Mouse (Mus musculus) heart, embryonic 14.5 days (tissue): ENCODE results near the gene Pdcd4. TPM values are rescaled to one million over a fixed set of nuclear protein-coding genes. Genes with fewer than 3 reads are reported as not detected.

Experiments
- ATAC-seq: fragments of 200-750 bp; cut with Nextera tagmentation; 2 replicates; pipeline ENCODE4 v1.8.0; 2017; ENCODE audit warnings: low read depth, moderate TSS enrichment; ENCODE audit not compliant: insufficient number of reproducible peaks, insufficient read depth, low FRiP score
- H3K27ac ChIP-seq, 2 experiments: fragments of 200-500 bp in 1 of 2; fragments of 300-500 bp in 1 of 2; sonication (generic) in 1 of 2; replicated peaks in 1 of 2; 2 replicates each; pipeline ENCODE4 v1.5.1; 2012 to 2014; ENCODE audit warnings: low read depth in 2 of 2, low read length in 2 of 2, control low read depth in 1 of 2, mild to moderate bottlenecking in 1 of 2, mixed read lengths in 1 of 2; ENCODE audit not compliant: control insufficient read depth in 1 of 2, insufficient read depth in 1 of 2
- H3K27me3 ChIP-seq: fragments of 300-500 bp; sonication (generic); 2 replicates; pipeline ENCODE4 v1.6.1; 2014; ENCODE audit warnings: mild to moderate bottlenecking, low read length, control low read depth; ENCODE audit not compliant: control insufficient read depth, insufficient read depth
- H3K36me3 ChIP-seq: fragments of 300-500 bp; sonication (generic); 2 replicates; pipeline ENCODE4 v1.6.1; 2014; ENCODE audit warnings: mild to moderate bottlenecking, control low read depth, low read length, mixed read lengths; ENCODE audit not compliant: control insufficient read depth, insufficient read depth
- H3K4me1 ChIP-seq, 2 experiments: fragments of 200-500 bp in 1 of 2; fragments of 300-500 bp in 1 of 2; sonication (generic) in 1 of 2; 2 replicates each; pipeline ENCODE4 v1.6.1; 2012 to 2014; ENCODE audit warnings: low read length in 2 of 2, control low read depth in 1 of 2, mixed read lengths in 1 of 2; ENCODE audit not compliant: control insufficient read depth in 2 of 2, insufficient read depth in 2 of 2
- H3K4me2 ChIP-seq: fragments of 300-500 bp; sonication (generic); 2 replicates; pipeline ENCODE4 v1.6.1; 2014; ENCODE audit warnings: mild to moderate bottlenecking, low read length
- H3K4me3 ChIP-seq, 2 experiments: fragments of 200-500 bp in 1 of 2; fragments of 300-500 bp in 1 of 2; sonication (generic) in 1 of 2; 2 replicates each; pipeline ENCODE4 v1.5.1; 2012 to 2014; ENCODE audit warnings: low read length in 2 of 2, mild to moderate bottlenecking in 2 of 2, control low read depth in 1 of 2, low read depth in 1 of 2, moderate library complexity in 1 of 2; ENCODE audit not compliant: control insufficient read depth in 1 of 2, insufficient read depth in 1 of 2
- H3K9ac ChIP-seq: fragments of 300-500 bp; sonication (generic); 2 replicates; pipeline ENCODE4 v1.6.1; 2014; ENCODE audit warnings: mild to moderate bottlenecking, low read length
- H3K9me3 ChIP-seq: fragments of 300-500 bp; sonication (generic); 2 replicates; pipeline ENCODE4 v1.6.1; 2016; ENCODE audit warnings: low read length, control low read depth; ENCODE audit not compliant: control insufficient read depth
- WGBS: fragments of 180-500 bp; shearing (Covaris S2); extraction: QIAGEN DNeasy Blood & Tissue Kit; methylation state at CpG from one replicate; pipeline ENCODE4 v1.1.7; 2014; 5-methylcytosine and 5-hydroxymethylcytosine counted together
- polyA plus RNA-seq: library from polyadenylated mRNA; unstranded; fragments of >200 nt; fragmentation: Nextera tagmentation; extraction: Ambion mirVana; gene quantifications from 2 replicates; pipeline ENCODE4 v1.2.1, GENCODE M21; 2014

The Pdcd4 gene
- polyA plus RNA-seq, 1 experiment from 2014 or later, result 45.6 TPM

- Histone ChIP-seq H3K4me3 (no peak overlapping the region), H3K9ac (no peak overlapping the region), H3K4me1 (peaks cover 2 to 12% of the 10 kb centered on the region in 2 experiments; a peak in 3 of 4 replicates), H3K27me3 (no peaks in the 10 kb centered on the region), H3K27ac (no peak overlapping the region), H3K36me3 (peaks cover 20% of the 10 kb centered on the region; the same call in 1 of the 2 replicates), H3K9me3 (no peaks in the 10 kb centered on the region), H3K4me2 (no peak overlapping the region)
- no peak for ATAC-seq
- WGBS, result 31% methylated on average over 4 of the region's 4 CpGs
Observed at GRCm38 (mm10) chr19:53939467-53939866, 47.4 kb downstream of the Pdcd4 start.

- peaks cover 2 to 15% of the 10 kb centered on the region in 2 experiments; a peak in 3 of 4 replicates for H3K4me1 ChIP-seq
- 71% methylated on average over 4 of the region's 4 CpGs for WGBS
- ATAC-seq, result no peak
Observed at GRCm38 (mm10) chr19:53941139-53941538, 49.1 kb downstream of the Pdcd4 start.

GRCm38 (mm10) chr19:53942342-53942741, 50.3 kb downstream of the Pdcd4 start:
- Histone ChIP-seq H3K27ac (no peak overlapping the region), H3K4me2 (no peak overlapping the region), H3K9ac (no peak overlapping the region; the same call in 1 of the 2 replicates), H3K36me3 (0 out of 2 replicates have a peak, but pooled peaks cover 12% of the 10 kb centered on the region), H3K4me1 (peaks cover 3 to 22% of the 10 kb centered on the region in 2 experiments; a peak in 3 of 4 replicates), H3K4me3 (no peak overlapping the region), H3K27me3 (no peaks in the 10 kb centered on the region), H3K9me3 (no peaks in the 10 kb centered on the region)
- no peak for ATAC-seq
- 93% methylated on average over 2 of the region's 2 CpGs for WGBS

More at GRCm38 (mm10) chr19:53941139-53941538, 49.1 kb downstream of the Pdcd4 start:
- Histone ChIP-seq H3K27ac (no peak overlapping the region), H3K9ac (no peak overlapping the region), H3K4me2 (no peak overlapping the region), H3K27me3 (no peaks in the 10 kb centered on the region), H3K9me3 (no peaks in the 10 kb centered on the region), H3K36me3 (peaks cover 18% of the 10 kb centered on the region; the same call in 1 of the 2 replicates), H3K4me3 (no peak overlapping the region)

- Histone ChIP-seq H3K4me2 (peak within 1 kb of the TSS; percentile 67), H3K36me3 (no peaks in the 10 kb centered on the region), H3K4me3 (peak within 1 kb of the TSS; percentile 85 to 93), H3K27me3 (no peaks in the 10 kb centered on the region), H3K4me1 (peaks cover 4 to 24% of the 10 kb centered on the region in 2 experiments; a peak in 3 of 4 replicates), H3K9me3 (no peaks in the 10 kb centered on the region), H3K9ac (peak within 1 kb of the TSS; percentile 98), H3K27ac (peak within 1 kb of the TSS; percentile 90 to 98)
- peak; percentile 93 for ATAC-seq
- WGBS, result under 1% methylated on average over 56 of the region's 62 CpGs
Observed at GRCm38 (mm10) chr19:53943802-53944785, 52.1 kb downstream of the Pdcd4 start, which contains the start of the genes Shoc2 and Bbip1. Gene Shoc2, plus strand, starts transcription at chr19:53944306. Gene Bbip1, minus strand, starts transcription at chr19:53944627.

GRCm38 (mm10) chr19:53944786-53945169, 52.7 kb downstream of the Pdcd4 start:
- H3K4me3 ChIP-seq, result peak overlapping the region; percentile 59 to 93
- peak overlapping the region; percentile 98 for H3K9ac ChIP-seq
- no peaks in the 10 kb centered on the region for H3K9me3 ChIP-seq
- no peak; the same call in 1 of the 2 replicates for ATAC-seq
- no peaks in the 10 kb centered on the region for H3K27me3 ChIP-seq
- H3K4me1 ChIP-seq, result peaks cover 4 to 21% of the 10 kb centered on the region in 2 experiments; a peak in 3 of 4 replicates
- H3K4me2 ChIP-seq, result peak overlapping the region; percentile 67
- no peaks in the 10 kb centered on the region for H3K36me3 ChIP-seq
- H3K27ac ChIP-seq, result peak overlapping the region; percentile 67 to 98
- 0% methylated on average over 34 of the region's 47 CpGs for WGBS

- Histone ChIP-seq H3K9me3 (no peaks in the 10 kb centered on the region), H3K9ac (peak overlapping the region; percentile 98), H3K4me3 (peak overlapping the region; percentile 59 to 93), H3K4me2 (peak overlapping the region; percentile 67), H3K4me1 (peaks cover 4 to 23% of the 10 kb centered on the region in 2 experiments; a peak in 3 of 4 replicates), H3K27me3 (no peaks in the 10 kb centered on the region), H3K27ac (peak overlapping the region; percentile 86 to 98), H3K36me3 (no peaks in the 10 kb centered on the region)
- 1% methylated on average over 46 of the region's 69 CpGs for WGBS
- ATAC-seq, result peak; percentile 7
Observed at GRCm38 (mm10) chr19:53945171-53946042, 53.4 kb downstream of the Pdcd4 start.

GRCm38 (mm10) chr19:53957513-53957912, 65.5 kb downstream of the Pdcd4 start:
- Histone ChIP-seq H3K4me3 (no peak overlapping the region), H3K27me3 (no peaks in the 10 kb centered on the region), H3K27ac (no peak overlapping the region), H3K9ac (no peak overlapping the region), H3K4me2 (no peak overlapping the region), H3K9me3 (no peaks in the 10 kb centered on the region), H3K4me1 (no peaks in the 10 kb centered on the region), H3K36me3 (no peaks in the 10 kb centered on the region)
- no peak for ATAC-seq
- 92% methylated on average over 2 of the region's 2 CpGs for whole genome bisulfite sequencing
